Mouse (Mus musculus) intestine, postnatal 0 days (tissue): ENCODE measurements around the gene Slc8b1. TPM values are rescaled to one million over a fixed set of nuclear protein-coding genes. Genes with fewer than 3 reads are reported as not detected.
A peak's percentile ranks its signal among the peaks of the same experiment; 100 is the strongest.

Experiments used
- ATAC-seq: fragments of 200-750 bp; cut with Nextera tagmentation; 2 replicates; pipeline ENCODE4 v1.8.0; 2017; ENCODE audit warnings: mild to moderate bottlenecking, moderate TSS enrichment, moderate library complexity
- H3K27ac ChIP-seq: fragments of 300-500 bp; sonication (generic); 2 replicates; pipeline ENCODE4 v1.5.1; 2014; ENCODE audit warnings: mild to moderate bottlenecking, low read depth, low read length, moderate library complexity
- H3K27me3 ChIP-seq: fragments of 300-500 bp; sonication (generic); replicated peaks from 2 replicates; pipeline ENCODE4 v1.6.1; 2014; ENCODE audit warnings: low read length, mixed read lengths; ENCODE audit not compliant: control insufficient read depth, insufficient read depth
- H3K36me3 ChIP-seq: fragments of 300-500 bp; sonication (generic); 2 replicates; pipeline ENCODE4 v1.6.1; 2014; ENCODE audit warnings: mild to moderate bottlenecking, moderate library complexity; ENCODE audit not compliant: control insufficient read depth, insufficient read depth
- H3K4me1 ChIP-seq: fragments of 300-500 bp; sonication (generic); replicated peaks from 2 replicates; pipeline ENCODE4 v1.6.1; 2014; ENCODE audit warnings: antibody characterized with exemption, low read length, mixed read lengths; ENCODE audit not compliant: control insufficient read depth, insufficient read depth
- H3K4me2 ChIP-seq: fragments of 300-500 bp; sonication (generic); replicated peaks from 2 replicates; pipeline ENCODE4 v1.6.1; 2014; ENCODE audit warnings: low read depth, mild to moderate bottlenecking, moderate library complexity
- H3K4me3 ChIP-seq: fragments of 300-500 bp; sonication (generic); 2 replicates; pipeline ENCODE4 v1.5.1; 2014; ENCODE audit warnings: low read depth, low read length
- H3K9ac ChIP-seq: fragments of 300-500 bp; sonication (generic); 2 replicates; pipeline ENCODE4 v1.6.1; 2014; ENCODE audit warnings: mild to moderate bottlenecking, low read depth, low read length
- H3K9me3 ChIP-seq: fragments of 300-500 bp; sonication (generic); 2 replicates; pipeline ENCODE4 v1.6.1; 2016; ENCODE audit warnings: mixed run types; ENCODE audit not compliant: control insufficient read depth
- CTCF ChIP-seq: sonication (generic); IDR thresholded peaks from 2 replicates; pipeline ENCODE4 v1.5.1; 2016; ENCODE audit warnings: low read depth, mild to moderate bottlenecking, control low read depth, antibody characterized with exemption, moderate library complexity
- WGBS: fragments of 180-500 bp; shearing (Covaris S2); extraction: QIAGEN DNeasy Blood & Tissue Kit; methylation state at CpG from one replicate; pipeline ENCODE4 v1.1.7; 2014; 5-methylcytosine and 5-hydroxymethylcytosine counted together
- polyA plus RNA-seq: library from polyadenylated mRNA; unstranded; fragments of >200 nt; fragmentation: Nextera tagmentation; extraction: Ambion mirVana; gene quantifications from 2 replicates; pipeline ENCODE4 v1.2.1, GENCODE M21; 2015

The Slc8b1 gene
- polyA plus RNA-seq, 1 experiment from 2014 or later = 4.4 TPM

DNA sequence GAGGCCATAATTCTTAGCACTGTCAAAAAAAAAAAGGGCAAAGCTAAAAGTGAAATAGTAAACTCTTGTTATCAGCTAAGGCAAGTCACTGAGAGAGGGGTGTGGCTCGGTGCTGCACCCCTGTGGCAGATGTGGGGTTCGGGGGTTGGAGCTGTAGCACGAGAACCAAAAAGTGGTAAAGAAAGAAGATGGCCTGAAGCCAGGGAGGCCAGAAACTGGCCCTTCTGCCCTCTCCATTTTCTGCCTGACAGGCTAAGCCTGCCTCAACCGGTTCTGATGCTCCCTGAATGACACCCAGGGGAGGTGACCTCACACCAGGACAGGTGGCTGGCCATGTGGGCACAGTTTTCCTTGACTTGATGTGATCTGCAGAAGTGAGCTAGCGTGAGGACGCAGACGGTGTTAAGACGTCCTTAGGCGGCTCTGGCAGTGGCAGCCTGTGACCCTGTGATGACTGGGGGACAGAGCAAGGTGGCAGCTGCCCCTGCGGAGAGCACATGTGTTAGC lies 67.0 kb downstream of the Slc8b1 start:
- WGBS = 46% methylated on average over 10 of the region's 10 CpGs
- no peak for ATAC-seq
- Histone ChIP-seq H3K4me1 (peaks cover 3% of the 10 kb centered on the region; the same call in 1 of the 2 replicates), H3K9ac (no peak overlapping the region), H3K27ac (0 out of 2 replicates have a peak overlapping the region, but pooled peaks have one; percentile 2), H3K4me3 (no peak overlapping the region), H3K27me3 (no peaks in the 10 kb centered on the region), H3K36me3 (peaks cover 31% of the 10 kb centered on the region), H3K9me3 (no peaks in the 10 kb centered on the region), H3K4me2 (no peak overlapping the region)
- peak; percentile 48 for TF ChIP-seq CTCF

DNA sequence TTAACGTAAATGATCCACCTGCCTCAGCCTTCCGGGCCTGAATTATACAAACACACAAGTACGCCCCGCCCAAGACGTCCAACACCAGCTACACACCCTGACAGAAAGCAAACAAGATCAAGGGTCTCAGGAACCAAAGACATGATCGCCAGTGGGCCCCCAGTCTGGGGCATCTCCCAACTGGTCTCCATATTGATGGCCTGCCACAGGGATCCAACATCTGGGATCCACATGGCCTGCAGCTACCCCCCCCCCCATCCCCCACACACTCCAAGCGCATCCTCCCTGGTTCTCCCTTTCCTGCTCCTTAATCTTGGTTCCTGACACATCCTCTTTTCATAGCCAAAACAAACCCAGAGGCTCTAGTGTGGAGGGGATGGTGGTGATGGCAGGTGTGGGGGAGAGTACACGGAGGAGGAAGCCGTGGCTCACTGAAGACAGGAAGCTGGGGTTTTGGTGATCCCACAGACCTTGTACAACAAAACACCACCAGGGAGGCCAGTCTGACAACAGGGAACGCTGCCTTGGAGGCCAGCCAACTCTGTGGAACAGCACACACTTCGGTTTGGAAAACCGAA lies 67.6 kb downstream of the Slc8b1 start:
- H3K4me2 ChIP-seq = peak overlapping the region; percentile 2; the same call in 1 of the 2 replicates
- H3K27me3 ChIP-seq = no peaks in the 10 kb centered on the region
- H3K9ac ChIP-seq = no peak overlapping the region
- WGBS = 32% methylated on average over 12 of the region's 12 CpGs
- H3K27ac ChIP-seq = peak overlapping the region; percentile 83
- ATAC-seq = no peak
- no peak for TF ChIP-seq CTCF
- peaks cover 3% of the 10 kb centered on the region; the same call in 1 of the 2 replicates for H3K4me1 ChIP-seq
- H3K36me3 ChIP-seq = peaks cover 31% of the 10 kb centered on the region
- H3K4me3 ChIP-seq = no peak overlapping the region
- H3K9me3 ChIP-seq = no peaks in the 10 kb centered on the region

DNA sequence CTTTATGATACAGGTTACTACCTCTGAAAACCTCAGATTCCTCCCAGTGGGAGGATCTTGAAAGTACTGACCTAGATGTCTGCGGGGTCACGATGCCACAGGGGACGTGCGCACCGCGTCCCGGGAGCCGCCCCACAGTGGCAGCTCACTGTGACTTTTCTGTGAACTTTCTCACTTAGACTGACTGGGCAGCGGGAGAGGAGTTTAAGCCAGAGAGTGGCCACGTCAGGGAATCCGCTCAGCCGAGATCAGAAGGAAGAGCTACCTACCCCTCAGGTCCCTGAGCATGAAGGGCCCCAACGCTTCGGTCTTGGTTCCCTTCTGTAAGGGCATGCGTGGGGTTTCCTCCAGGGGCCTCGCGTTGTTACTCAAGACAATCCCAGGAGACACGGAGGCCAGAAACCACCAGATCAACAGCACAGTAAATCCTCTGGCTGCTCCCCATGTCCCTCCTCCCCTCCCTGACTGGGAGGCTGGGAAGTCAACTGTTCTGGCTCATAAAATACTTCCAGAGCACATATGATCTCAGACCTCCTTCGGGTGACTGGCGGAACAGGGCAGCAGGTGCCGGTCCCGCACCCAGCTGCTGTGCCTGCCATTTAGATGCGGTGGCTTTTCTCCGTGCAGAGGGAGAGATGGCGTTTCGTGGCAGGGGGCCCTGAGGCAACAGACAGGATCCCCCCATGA lies 68.4 kb downstream of the Slc8b1 start:
- H3K27me3 ChIP-seq = no peaks in the 10 kb centered on the region
- peak; percentile 34 for ATAC-seq
- H3K9ac ChIP-seq = no peak overlapping the region
- 39% methylated on average over 26 of the region's 26 CpGs for WGBS
- H3K4me3 ChIP-seq = no peak overlapping the region
- H3K4me2 ChIP-seq = peak overlapping the region; percentile 2; the same call in 1 of the 2 replicates
- H3K27ac ChIP-seq = peak overlapping the region; percentile 83
- no peaks in the 10 kb centered on the region for H3K9me3 ChIP-seq
- H3K36me3 ChIP-seq = peaks cover 39% of the 10 kb centered on the region
- no peak for TF ChIP-seq CTCF
- peaks cover 3% of the 10 kb centered on the region; the same call in 1 of the 2 replicates for H3K4me1 ChIP-seq

DNA sequence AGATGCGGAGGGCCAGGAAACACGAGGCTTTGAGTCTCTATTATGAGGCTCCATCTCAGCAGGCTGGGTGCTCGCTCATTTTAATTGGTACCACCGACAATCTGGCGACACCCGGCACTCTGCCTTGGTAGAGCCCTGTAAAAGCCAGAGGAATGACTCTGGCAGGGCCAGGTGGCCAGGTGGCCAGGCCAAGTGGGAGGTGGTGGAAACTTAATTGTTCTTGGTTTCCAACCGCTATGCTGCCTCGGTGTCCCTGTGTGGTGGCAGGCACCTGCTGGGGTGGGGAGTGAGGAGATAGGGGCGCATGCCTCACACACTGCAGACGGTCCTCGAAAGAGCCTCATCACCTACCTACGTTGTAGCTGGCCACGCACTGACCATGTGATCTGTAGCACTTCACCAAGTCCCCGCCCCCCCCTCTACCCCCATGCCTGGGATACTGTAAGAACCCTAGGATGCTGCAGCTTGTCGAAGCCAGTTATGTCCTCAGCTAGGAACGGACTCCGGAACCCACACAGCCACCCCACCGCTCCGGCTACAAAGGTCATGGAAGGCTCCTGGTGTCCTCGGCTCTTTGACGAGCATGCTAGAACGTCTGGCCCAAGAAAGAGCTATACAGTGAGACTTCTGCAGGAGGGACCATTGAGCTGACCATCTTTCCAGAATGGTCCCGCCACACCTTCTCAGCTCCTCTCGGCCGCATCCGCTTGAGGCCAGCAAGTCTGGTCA lies 69.1 kb downstream of the Slc8b1 start:
- H3K4me3 ChIP-seq = no peak overlapping the region
- peak overlapping the region; percentile 83 for H3K27ac ChIP-seq
- no peaks in the 10 kb centered on the region for H3K9me3 ChIP-seq
- peaks cover 3% of the 10 kb centered on the region; the same call in 1 of the 2 replicates for H3K4me1 ChIP-seq
- H3K27me3 ChIP-seq = no peaks in the 10 kb centered on the region
- WGBS = 89% methylated on average over 26 of the region's 26 CpGs
- no peak for ATAC-seq
- H3K4me2 ChIP-seq = 0 out of 2 replicates have a peak overlapping the region, but pooled peaks have one; percentile 2
- peaks cover 36% of the 10 kb centered on the region for H3K36me3 ChIP-seq
- TF ChIP-seq CTCF = no peak
- no peak overlapping the region for H3K9ac ChIP-seq

DNA sequence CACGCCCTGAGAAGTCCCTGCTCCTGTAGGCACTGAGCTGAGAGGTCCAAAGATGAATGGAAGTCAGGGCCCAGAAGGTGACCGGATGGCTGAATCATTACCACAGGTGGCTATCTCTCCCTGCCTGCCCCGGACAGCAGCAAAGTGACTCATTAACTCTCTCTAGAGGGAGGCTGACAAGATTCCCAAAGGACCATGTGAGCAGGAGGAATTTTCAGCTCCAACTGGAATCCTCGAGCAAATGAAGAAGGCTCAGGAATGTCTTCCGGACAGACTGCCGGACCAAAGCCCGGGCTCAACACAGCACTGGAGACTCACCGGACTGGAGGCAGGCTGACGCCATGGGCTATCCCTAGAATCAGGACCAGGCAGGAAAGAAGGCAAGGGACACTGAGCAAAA lies 71.0 kb downstream of the Slc8b1 start:
- ATAC-seq = no peak
- Histone ChIP-seq H3K4me2 (no peak overlapping the region), H3K36me3 (peaks cover 35% of the 10 kb centered on the region), H3K27me3 (no peaks in the 10 kb centered on the region), H3K27ac (peak overlapping the region; percentile 50; the same call in 1 of the 2 replicates), H3K9me3 (no peaks in the 10 kb centered on the region), H3K9ac (no peak overlapping the region), H3K4me3 (no peak overlapping the region), H3K4me1 (peaks cover 8% of the 10 kb centered on the region)
- TF ChIP-seq CTCF = no peak
- 61% methylated on average over 9 of the region's 9 CpGs for WGBS

DNA sequence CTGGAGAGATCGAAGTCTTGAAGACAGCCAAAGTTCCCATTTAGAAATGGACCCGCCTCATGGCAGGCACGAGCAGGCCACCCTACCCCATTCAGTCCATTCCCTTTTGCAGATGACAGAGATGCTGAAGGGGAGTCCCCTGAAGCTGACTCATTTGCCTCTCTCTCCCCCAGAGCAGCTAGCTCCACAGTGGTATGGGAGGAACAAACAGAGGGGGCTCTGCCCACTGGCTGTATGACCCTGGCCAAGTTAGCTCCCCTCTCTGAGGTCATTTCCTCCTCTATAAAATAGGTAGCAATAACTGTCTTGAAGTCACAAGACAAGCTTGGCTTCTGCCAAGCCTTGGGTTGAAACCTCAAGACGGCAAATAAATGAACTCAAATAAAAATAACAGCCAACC lies 72.5 kb downstream of the Slc8b1 start:
- Histone ChIP-seq H3K27ac (peak overlapping the region; percentile 21; the same call in 1 of the 2 replicates), H3K4me3 (no peak overlapping the region), H3K4me2 (no peak overlapping the region), H3K9ac (no peak overlapping the region), H3K4me1 (peaks cover 9% of the 10 kb centered on the region), H3K36me3 (peaks cover 35% of the 10 kb centered on the region), H3K9me3 (no peaks in the 10 kb centered on the region), H3K27me3 (no peaks in the 10 kb centered on the region)
- no peak for TF ChIP-seq CTCF
- 87% methylated on average over 4 of the region's 4 CpGs for WGBS
- ATAC-seq = no peak

Other genes starting within 250 kb of the Slc8b1 start
- 0.04 TPM in 1 of 2 replicates, not detected in the other for gene Lhx5, start 79.5 kb upstream of the Slc8b1 start, polyA plus RNA-seq
- 21.2 and 21.5 TPM in 2 replicates for gene Sdsl, start 38.4 kb upstream of the Slc8b1 start, polyA plus RNA-seq
- not detected in 2 replicates for gene Sds, start 34.6 kb upstream of the Slc8b1 start, polyA plus RNA-seq
- 63.6 and 67.2 TPM in 2 replicates for gene Plbd2, start 7.5 kb upstream of the Slc8b1 start, polyA plus RNA-seq
- gene Tpcn1, start 77.5 kb downstream of the Slc8b1 start, polyA plus RNA-seq = 31.5 and 35.6 TPM in 2 replicates
- 0.30 and 0.47 TPM in 2 replicates for gene Iqcd, start 77.8 kb downstream of the Slc8b1 start, polyA plus RNA-seq
- gene Rita1, start 101.4 kb downstream of the Slc8b1 start, polyA plus RNA-seq = 6.1 and 7.5 TPM in 2 replicates
- 19.9 and 20.9 TPM in 2 replicates for gene Ddx54, start 101.6 kb downstream of the Slc8b1 start, polyA plus RNA-seq
- gene Cfap73, start 123.1 kb downstream of the Slc8b1 start, polyA plus RNA-seq = not detected in 2 replicates
- gene Rasal1, start 137.6 kb downstream of the Slc8b1 start, polyA plus RNA-seq = 3.0 and 5.1 TPM in 2 replicates
- gene Dtx1, start 200.8 kb downstream of the Slc8b1 start, polyA plus RNA-seq = 2.3 and 2.5 TPM in 2 replicates
- gene Oas2, start 238.7 kb downstream of the Slc8b1 start, polyA plus RNA-seq = 0.23 and 0.41 TPM in 2 replicates